Mouse (Mus musculus): ENCODE measurements around the gene Impdh2. TPM values are rescaled to one million over a fixed set of nuclear protein-coding genes. Genes with fewer than 3 reads are reported as not detected.

The Impdh2 gene
- polyA plus RNA-seq, 1 experiment from 2014 or later, result 124 TPM

DNA sequence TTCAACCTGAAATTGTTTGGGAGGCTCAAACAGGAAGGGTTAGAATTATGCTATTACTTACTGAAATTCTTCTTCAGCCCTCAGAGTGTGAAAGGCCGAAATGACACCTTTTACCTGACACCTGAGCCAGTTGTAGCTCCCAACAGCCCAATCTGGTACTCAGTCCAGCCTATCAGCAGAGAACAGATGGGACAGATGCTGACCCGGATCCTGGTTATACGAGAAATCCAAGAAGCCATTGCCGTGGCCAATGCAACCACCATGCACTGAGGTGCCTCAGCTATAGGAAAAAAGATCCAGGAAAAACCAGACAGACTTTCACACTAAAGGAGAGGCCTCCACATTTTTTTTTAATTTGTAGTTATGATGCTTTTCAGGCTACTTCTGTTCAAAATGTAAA lies 917 bp upstream of the Impdh2 start:
- 92% methylated on average over 4 of the region's 4 CpGs for WGBS
- H3K4me1 ChIP-seq, result peaks cover 11% of the 10 kb centered on the region
- H3K4me2 ChIP-seq (replicated peaks), result no peak overlapping the region
- no peak overlapping the region for H3K4me3 ChIP-seq
- H3K36me3 ChIP-seq, result peaks cover 79% of the 10 kb centered on the region
- H3K9ac ChIP-seq, result no peak overlapping the region
- ATAC-seq (ENCODE audit: low FRiP score, low read depth), result no peak
- no peak overlapping the region for H3K27ac ChIP-seq
- no peaks in the 10 kb centered on the region for H3K9me3 ChIP-seq
- H3K27me3 ChIP-seq (replicated peaks), result no peaks in the 10 kb centered on the region

DNA sequence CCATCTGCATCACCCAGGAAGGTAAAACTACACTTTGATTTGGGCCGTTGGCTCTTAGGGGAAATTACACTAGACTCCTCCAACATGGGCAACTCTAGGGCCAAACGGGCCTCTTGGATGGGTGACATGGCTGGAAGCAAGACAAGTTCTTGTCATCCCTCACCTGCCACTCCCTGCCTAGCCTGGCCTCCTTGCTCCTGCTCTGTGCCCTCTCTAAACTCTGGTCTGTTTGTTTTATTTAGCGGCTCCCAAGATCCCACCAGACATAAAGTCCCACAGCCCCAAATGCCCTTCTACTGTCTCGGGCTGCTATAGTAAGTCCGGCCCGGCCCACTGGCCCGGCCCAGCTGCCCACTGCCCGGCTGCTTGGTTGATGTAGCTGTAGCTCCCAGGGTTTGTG lies 3.6 kb downstream of the Impdh2 start:
- H3K4me2 ChIP-seq (replicated peaks), result no peak overlapping the region
- H3K27me3 ChIP-seq (replicated peaks), result no peaks in the 10 kb centered on the region
- peaks cover 53% of the 10 kb centered on the region for H3K36me3 ChIP-seq
- H3K4me1 ChIP-seq, result peaks cover 35% of the 10 kb centered on the region
- H3K9ac ChIP-seq, result no peak overlapping the region
- ATAC-seq (ENCODE audit: low FRiP score, low read depth), result no peak
- no peak overlapping the region for H3K4me3 ChIP-seq
- no peak overlapping the region for H3K27ac ChIP-seq
- no peaks in the 10 kb centered on the region for H3K9me3 ChIP-seq
- 96% methylated on average over 8 of the region's 8 CpGs for WGBS

DNA sequence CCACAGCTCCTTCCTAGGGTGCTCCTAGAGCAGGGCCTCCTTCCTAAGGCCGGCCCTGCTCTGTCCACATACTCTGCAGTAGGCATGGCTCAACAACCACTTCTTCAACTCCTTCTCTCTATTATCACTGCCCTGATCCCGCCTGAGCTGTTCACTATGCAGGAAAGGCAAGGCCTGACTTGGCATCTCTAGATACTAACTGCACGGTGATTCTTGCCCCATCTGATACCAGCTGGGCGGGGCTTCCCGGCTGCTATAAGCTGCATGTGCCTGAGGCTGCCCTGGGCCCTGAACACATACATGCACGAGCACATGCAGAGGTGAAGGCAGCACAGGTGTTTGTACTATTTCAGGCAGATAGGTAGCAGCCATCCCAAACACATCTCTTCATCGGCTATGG lies 4.0 kb downstream of the Impdh2 start:
- H3K9ac ChIP-seq, result no peak overlapping the region
- no peaks in the 10 kb centered on the region for H3K27me3 ChIP-seq (replicated peaks)
- H3K9me3 ChIP-seq, result no peaks in the 10 kb centered on the region
- no peak for ATAC-seq (ENCODE audit: low FRiP score, low read depth)
- peaks cover 48% of the 10 kb centered on the region for H3K36me3 ChIP-seq
- no peak overlapping the region for H3K27ac ChIP-seq
- 88% methylated on average over 7 of the region's 7 CpGs for WGBS
- H3K4me1 ChIP-seq, result peaks cover 35% of the 10 kb centered on the region
- H3K4me2 ChIP-seq (replicated peaks), result no peak overlapping the region
- no peak overlapping the region for H3K4me3 ChIP-seq

DNA sequence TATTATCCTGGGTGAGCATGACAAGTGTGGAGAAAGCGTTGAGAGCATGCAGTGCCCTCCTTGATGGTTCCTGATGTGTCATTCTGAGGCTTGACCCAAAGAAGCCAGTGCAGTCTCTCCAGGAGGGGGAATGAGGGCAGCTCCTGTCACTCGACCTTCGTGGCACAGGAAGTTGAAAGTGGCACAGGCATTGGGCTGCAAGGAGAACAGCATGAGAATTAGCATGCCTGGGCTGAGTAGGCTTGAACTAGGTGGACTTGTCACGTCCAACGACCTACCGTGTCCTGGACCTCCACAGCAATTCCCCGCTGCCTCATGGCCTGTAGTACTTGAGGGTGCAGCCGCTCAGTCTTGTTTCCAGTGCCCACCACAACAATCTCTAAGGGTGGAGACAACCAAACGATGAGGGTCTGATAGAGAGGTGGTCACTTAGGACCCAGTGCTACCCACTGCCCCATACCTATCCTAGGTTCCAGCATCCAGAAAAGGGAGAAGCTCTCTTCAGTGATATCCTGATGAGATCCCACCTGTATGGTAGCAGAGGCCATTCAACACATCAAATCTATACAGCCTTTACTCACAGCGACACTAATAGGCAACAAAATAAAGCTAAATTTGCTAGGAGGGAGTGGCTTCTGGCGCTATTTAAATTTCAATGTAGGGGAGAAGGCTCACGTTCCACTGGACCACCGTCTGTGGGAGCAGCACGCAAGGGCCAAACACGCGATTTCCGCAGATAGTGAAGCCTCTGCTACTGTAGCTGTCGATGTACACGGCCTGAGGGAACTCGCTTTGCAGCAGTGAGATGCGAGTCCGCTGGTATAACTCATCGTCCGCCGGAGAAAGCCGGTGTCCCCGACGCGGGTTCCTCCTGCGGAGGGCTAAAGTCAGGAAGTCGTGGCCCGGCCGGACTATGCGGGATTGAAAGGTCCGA lies 6.1 kb downstream of the Impdh2 start:
- Histone ChIP-seq H3K9ac (peak overlapping the region; percentile 79), H3K4me1 (peaks cover 47% of the 10 kb centered on the region), H3K36me3 (peaks cover 46% of the 10 kb centered on the region), H3K9me3 (no peaks in the 10 kb centered on the region), H3K27me3 (replicated peaks) (no peaks in the 10 kb centered on the region), H3K4me2 (replicated peaks) (peak overlapping the region; percentile 99), H3K4me3 (peak overlapping the region; percentile 68), H3K27ac (no peak overlapping the region)
- WGBS, result 13% methylated on average over 35 of the region's 35 CpGs
- ATAC-seq (ENCODE audit: low FRiP score, low read depth), result no peak

- peak; percentile 85 for ATAC-seq (ENCODE audit: low FRiP score, low read depth)
- H3K36me3 ChIP-seq, result peaks cover 48% of the 10 kb centered on the region
- under 1% methylated on average over 73 of the region's 73 CpGs for WGBS
Observed at GRCm38 (mm10) chr9:108566815-108567776, 7.0 kb downstream of the Impdh2 start, which contains the start of gene Ndufaf3. TSS of gene Ndufaf3 (minus strand) at chr9:108567434.

DNA sequence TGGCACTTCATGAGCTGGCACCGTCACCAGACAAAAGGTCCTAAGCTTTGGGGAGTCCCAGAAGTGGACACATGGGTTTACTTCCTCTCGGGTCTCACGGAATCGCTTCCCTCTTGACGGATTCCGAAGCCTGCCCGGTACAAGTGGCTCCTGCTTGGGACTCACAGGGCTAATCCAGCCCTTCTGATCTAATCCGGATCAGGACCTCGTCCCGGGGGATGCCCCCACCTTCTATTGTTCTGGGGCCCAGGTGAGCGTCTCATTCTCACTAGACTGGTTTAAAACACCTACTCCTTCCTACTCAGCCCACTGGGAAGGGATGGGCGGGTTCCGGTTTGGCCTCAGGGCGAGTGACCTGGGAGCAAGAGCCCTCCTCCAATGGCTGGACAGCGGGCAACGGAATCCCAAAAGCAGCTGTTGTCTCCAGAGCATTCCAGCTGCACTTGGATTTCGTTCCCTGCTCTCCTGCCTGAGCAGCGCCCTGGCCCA lies 7.9 kb downstream of the Impdh2 start:
- H3K27me3 ChIP-seq (replicated peaks), result no peaks in the 10 kb centered on the region
- ATAC-seq (ENCODE audit: low FRiP score, low read depth), result no peak
- peak overlapping the region; percentile 75 for H3K9ac ChIP-seq
- H3K27ac ChIP-seq, result peak overlapping the region; percentile 90; the same call in 1 of the 2 replicates
- H3K9me3 ChIP-seq, result no peaks in the 10 kb centered on the region
- H3K36me3 ChIP-seq, result peaks cover 48% of the 10 kb centered on the region
- WGBS, result 13% methylated on average over 18 of the region's 18 CpGs
- H3K4me2 ChIP-seq (replicated peaks), result peak overlapping the region; percentile 99
- H3K4me3 ChIP-seq, result peak overlapping the region; percentile 68
- H3K4me1 ChIP-seq, result peaks cover 39% of the 10 kb centered on the region

More at GRCm38 (mm10) chr9:108566815-108567776, 7.0 kb downstream of the Impdh2 start, which contains the start of gene Ndufaf3:
- Histone ChIP-seq H3K27ac (peak within 1 kb of the TSS; percentile 90), H3K4me3 (peak within 1 kb of the TSS; percentile 68), H3K27me3 (replicated peaks) (no peaks in the 10 kb centered on the region), H3K9ac (peak within 1 kb of the TSS; percentile 79), H3K9me3 (no peaks in the 10 kb centered on the region), H3K4me1 (peaks cover 39% of the 10 kb centered on the region), H3K4me2 (replicated peaks) (peak within 1 kb of the TSS; percentile 99)

DNA sequence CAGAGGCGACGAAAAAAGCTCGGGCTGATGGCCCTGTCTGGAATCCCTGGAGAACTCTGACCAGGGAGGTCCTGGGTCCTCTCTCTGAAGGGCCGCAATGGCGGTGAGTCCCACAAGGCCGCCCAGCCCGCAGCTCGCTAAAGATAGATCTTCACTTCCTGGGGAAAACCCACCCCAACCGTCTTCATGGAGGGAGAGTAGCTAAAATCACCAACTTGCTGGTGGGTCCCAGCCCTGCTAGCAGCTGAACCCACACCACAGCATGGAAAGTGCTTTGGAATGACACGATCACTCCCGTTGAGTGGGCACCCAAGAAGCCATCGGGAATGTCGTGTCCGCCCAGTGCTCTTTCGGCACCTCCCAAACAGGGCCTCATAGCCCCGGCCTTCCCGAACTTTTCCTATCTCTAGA lies 8.4 kb downstream of the Impdh2 start:
- peaks cover 41% of the 10 kb centered on the region for H3K4me1 ChIP-seq
- no peak for ATAC-seq (ENCODE audit: low FRiP score, low read depth)
- H3K9ac ChIP-seq, result 0 out of 2 replicates have a peak overlapping the region, but pooled peaks have one; percentile 75
- 82% methylated on average over 17 of the region's 17 CpGs for WGBS
- peak overlapping the region; percentile 68; the same call in 1 of the 2 replicates for H3K4me3 ChIP-seq
- H3K27me3 ChIP-seq (replicated peaks), result no peaks in the 10 kb centered on the region
- peak overlapping the region; percentile 99 for H3K4me2 ChIP-seq (replicated peaks)
- H3K36me3 ChIP-seq, result peaks cover 48% of the 10 kb centered on the region
- no peaks in the 10 kb centered on the region for H3K9me3 ChIP-seq
- no peak overlapping the region for H3K27ac ChIP-seq

- 7% methylated on average over 42 of the region's 42 CpGs for WGBS
- no peaks in the 10 kb centered on the region for H3K9me3 ChIP-seq
- H3K36me3 ChIP-seq, result peaks cover 48% of the 10 kb centered on the region
- no peaks in the 10 kb centered on the region for H3K27me3 ChIP-seq (replicated peaks)
- H3K4me3 ChIP-seq, result peak within 1 kb of the TSS; percentile 51
- H3K9ac ChIP-seq, result peak within 1 kb of the TSS; percentile 66
- H3K4me2 ChIP-seq (replicated peaks), result peak within 1 kb of the TSS; percentile 99
- H3K4me1 ChIP-seq, result peaks cover 52% of the 10 kb centered on the region
- H3K27ac ChIP-seq, result 0 out of 2 replicates have a peak within 1 kb of the TSS, but pooled peaks have one; percentile 42
- peak; percentile 57 for ATAC-seq (ENCODE audit: low FRiP score, low read depth)
Observed at GRCm38 (mm10) chr9:108569381-108570206, 9.5 kb downstream of the Impdh2 start, which contains the start of gene Dalrd3. TSS of gene Dalrd3 (plus strand) at chr9:108569886.

DNA sequence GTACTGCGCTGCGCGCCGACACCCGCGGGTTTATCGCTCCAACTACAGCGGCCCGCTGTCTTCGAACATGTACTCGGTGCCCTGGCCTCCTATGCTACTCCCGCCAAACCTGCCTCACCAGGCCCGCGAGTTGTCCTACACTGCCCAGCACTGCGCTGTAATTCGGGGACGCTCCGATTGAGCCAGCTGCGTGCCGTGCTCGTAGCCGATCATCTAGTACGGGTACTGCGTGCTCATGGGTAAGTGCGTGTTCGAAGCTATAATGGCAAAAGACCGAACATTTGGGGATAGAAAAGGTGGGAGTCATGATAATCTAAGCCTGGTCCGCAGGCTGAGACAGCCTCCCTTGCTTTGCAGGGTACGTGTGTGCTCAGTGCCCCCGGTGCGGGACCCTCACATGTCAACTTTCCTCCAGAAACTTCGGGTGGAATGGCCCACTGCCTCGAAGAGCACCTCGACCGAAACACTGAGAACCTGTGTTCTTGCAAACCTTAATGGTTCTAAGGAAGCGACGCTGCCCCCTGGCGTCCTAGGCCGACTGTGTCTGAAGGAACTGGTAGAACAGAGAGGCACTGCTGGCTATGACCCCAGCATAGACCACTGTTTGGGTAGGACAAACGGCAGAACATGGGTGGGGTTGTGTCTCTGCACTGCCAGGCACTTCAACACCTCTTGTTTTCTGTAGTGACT lies 10.3 kb downstream of the Impdh2 start:
- 1% methylated on average over 40 of the region's 40 CpGs for WGBS
- Histone ChIP-seq H3K4me2 (replicated peaks) (peak overlapping the region; percentile 99), H3K4me1 (peaks cover 59% of the 10 kb centered on the region), H3K9me3 (no peaks in the 10 kb centered on the region), H3K36me3 (peaks cover 48% of the 10 kb centered on the region), H3K27ac (0 out of 2 replicates have a peak overlapping the region, but pooled peaks have one; percentile 42), H3K27me3 (replicated peaks) (no peaks in the 10 kb centered on the region), H3K9ac (peak overlapping the region; percentile 66), H3K4me3 (peak overlapping the region; percentile 51)
- ATAC-seq (ENCODE audit: low FRiP score, low read depth), result peak; percentile 4; the same call in 1 of the 2 replicates

GRCm38 (mm10) chr9:108571401-108571973 lies 11.4 kb downstream of the Impdh2 start:
- Histone ChIP-seq H3K27ac (no peak overlapping the region), H3K4me3 (no peak overlapping the region), H3K27me3 (replicated peaks) (no peaks in the 10 kb centered on the region), H3K4me1 (peaks cover 60% of the 10 kb centered on the region), H3K9ac (no peak overlapping the region), H3K4me2 (replicated peaks) (0 out of 2 replicates have a peak overlapping the region, but pooled peaks have one; percentile 2), H3K36me3 (peaks cover 53% of the 10 kb centered on the region), H3K9me3 (no peaks in the 10 kb centered on the region)
- 95% methylated on average over 16 of the region's 16 CpGs for whole genome bisulfite sequencing
- ATAC-seq (ENCODE audit: low FRiP score, low read depth), result no peak

All from neural tube, embryonic 12.5 days (tissue).